Mouse (Mus musculus): Measurements from ENCODE around the gene Tshz3.

GRCm38 (mm10) chr7:36773086-36773485, 75.2 kb downstream of the Tshz3 start:
- TF ChIP-seq CTCF (IDR thresholded peaks at IDR 0.05; ENCODE audit: control insufficient read depth, insufficient read depth, insufficient read length) (no peak), FOSL1 (IDR thresholded peaks at IDR 0.05; ENCODE audit: insufficient read depth, low read length, poor library complexity, severe bottlenecking) (no peak), MAX (IDR thresholded peaks at IDR 0.05) (no peak)

Measured in C2C12 (cell line).